Mouse (Mus musculus): ENCODE results near the gene Tnrc6b. TPM values are rescaled to one million over a fixed set of nuclear protein-coding genes. Genes with fewer than 3 reads are reported as not detected.
"Not testable (repeated sequence)": the region's sequence is repeated elsewhere in the genome, so short reads cannot be mapped to it uniquely, and the experiment has no call there.

The Tnrc6b gene
- total RNA-seq, 4 experiments from 2014 or later: 93.3 to 145 (median 128) TPM

DNA sequence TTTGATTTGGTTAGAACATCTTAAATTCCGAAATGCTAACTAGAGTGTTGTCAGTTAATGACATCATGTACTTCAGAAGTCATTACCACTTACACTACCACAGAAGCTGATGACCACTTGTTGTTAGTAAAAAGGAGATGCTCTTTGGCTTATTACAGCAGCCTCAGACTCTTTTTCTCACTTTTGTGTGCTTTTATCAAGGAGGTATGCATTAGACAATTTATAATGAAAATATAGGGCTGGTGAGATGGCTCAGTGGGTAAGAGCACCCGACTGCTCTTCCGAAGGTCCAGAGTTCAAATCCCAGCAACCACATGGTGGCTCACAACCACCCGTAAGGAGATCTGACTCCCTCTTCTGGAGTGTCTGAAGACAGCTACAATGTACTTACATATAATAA lies 24.6 kb downstream of the Tnrc6b start:
- DNase-seq (ENCODE audit: low spot score in 2 of 2): not testable (repeated sequence)

DNA sequence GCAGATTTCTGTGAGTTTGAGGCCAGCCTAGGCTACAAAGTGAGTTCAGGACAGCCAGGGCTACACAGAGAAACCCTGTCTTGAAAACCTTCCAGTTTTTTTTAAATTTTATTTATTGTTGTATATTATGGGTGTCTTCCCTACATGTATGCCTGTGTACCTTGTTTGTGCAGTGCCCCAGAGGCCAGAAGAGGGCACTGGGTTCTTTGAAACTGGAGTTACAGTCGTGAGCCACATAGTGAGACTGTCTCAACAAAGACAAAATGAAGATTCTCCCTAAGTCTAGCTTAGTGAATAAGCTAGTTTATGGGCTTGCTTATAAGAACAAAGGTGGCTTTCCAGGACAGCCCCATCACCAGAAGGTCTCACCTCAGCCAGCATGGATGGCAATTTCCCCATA lies 25.4 kb downstream of the Tnrc6b start:
- no peak for DNase-seq (ENCODE audit: low spot score in 2 of 2)

DNA sequence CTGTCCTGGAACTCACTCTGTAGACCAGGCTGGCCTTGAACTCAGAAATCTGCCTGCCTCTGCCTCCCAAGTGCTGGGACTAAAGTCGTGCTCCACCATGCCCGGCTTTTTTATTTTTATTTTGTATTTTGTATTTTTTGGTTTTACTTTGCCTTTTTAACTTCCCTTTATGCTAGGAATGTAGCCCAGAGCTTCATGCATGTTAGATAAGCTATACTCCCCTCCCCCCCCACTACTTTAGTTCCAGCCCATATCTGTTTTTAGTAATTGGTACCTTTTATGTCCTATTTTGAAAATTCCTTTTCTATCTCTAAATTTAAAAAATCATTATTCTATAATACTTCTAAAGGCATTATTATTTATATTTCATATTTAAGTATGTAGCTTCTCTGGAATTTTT lies 27.1 kb downstream of the Tnrc6b start:
- DNase-seq (ENCODE audit: low spot score in 2 of 2): no peak

DNA sequence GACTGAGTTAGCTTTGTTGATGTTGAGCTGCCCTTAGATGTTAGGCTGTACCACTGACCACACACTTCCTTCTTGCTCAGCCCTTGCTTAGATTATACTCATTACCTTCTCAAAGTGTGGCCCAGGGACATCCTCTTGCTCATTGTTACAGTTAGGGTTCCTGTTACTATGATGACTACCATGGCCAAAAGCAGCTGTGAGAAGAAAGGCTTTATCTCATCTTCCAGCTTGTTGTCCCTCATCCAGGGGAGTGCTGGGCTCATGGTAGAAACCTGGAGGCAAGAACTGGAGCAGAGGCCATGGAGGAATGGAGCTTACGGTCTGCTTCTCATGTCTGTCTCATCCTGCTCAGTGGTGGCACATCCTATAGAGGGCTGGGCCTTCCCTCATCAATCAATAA lies 28.9 kb downstream of the Tnrc6b start:
- no peak for DNase-seq (ENCODE audit: low spot score in 2 of 2)

- no peak for DNase-seq (ENCODE audit: low spot score in 2 of 2)
These were observed 30.7 kb downstream of the Tnrc6b start for GRCm38 (mm10) chr15:80741836-80742235.

- DNase-seq (ENCODE audit: low spot score in 2 of 2): no peak
These were observed 31.9 kb downstream of the Tnrc6b start for GRCm38 (mm10) chr15:80742991-80743474.

DNA sequence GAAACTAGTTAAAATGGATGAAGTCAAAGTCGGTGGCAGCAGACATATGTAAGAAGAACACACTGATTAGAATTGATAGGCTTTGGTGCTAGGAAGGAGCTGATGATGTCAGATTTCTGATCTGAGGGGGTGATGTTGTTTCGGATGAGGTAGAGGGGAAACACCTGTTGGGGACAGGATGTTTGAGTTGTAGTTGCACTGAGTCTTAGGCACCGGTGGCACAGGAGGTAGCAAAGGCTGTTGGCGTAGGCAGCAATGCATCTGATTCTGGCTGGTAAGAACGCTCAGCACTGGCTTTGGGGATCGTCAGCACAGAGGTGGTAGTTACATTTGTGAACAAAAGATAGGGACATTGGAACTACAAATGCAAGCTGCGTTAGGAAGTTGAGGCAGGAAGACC lies 32.5 kb downstream of the Tnrc6b start:
- DNase-seq (ENCODE audit: low spot score in 2 of 2): no peak

GRCm38 (mm10) chr15:80744667-80745422 lies 33.7 kb downstream of the Tnrc6b start:
- no peak for DNase-seq (ENCODE audit: low spot score in 2 of 2)

DNA sequence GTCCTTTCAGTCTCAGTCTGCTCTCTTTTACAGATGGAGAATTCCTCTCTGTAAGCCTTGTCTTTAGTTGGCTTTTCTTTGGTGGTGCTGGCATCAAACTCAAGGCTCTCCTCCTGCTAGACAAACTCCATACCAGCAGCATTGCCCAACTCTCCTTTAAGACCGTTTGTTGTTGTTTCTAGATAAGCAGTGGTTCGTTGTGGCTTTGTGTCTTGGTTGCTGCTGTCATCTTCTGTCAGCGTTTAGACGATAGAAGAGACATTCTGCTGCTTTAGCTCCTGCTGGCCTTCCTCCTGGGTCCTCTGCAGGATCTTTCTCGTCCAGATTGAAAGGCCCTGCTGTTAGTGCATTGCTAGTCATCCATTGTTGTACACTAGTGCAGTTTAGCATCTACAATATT lies 37.9 kb downstream of the Tnrc6b start:
- DNase-seq (ENCODE audit: low spot score in 2 of 2): no peak

DNA sequence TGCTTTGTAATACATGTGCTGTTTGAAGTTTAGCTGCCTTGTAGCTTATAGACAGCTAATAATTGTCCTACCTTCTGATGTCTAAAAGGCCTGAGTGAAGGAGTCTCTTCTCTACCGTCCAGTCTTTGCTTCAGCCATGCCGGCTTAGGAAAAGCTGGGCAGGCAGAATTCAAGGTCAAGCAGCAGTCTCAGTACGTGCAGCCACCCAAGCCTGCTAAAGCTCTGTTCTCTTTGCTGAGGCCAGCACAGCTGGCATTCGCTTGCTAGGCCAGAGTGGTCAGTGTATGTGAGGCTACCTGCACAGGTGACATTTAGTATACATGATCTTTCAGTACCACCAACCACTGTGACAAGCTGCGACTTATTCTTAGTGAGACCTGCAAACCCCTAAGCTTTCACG lies 42.2 kb downstream of the Tnrc6b start:
- DNase-seq (ENCODE audit: low spot score in 2 of 2): no peak

DNA sequence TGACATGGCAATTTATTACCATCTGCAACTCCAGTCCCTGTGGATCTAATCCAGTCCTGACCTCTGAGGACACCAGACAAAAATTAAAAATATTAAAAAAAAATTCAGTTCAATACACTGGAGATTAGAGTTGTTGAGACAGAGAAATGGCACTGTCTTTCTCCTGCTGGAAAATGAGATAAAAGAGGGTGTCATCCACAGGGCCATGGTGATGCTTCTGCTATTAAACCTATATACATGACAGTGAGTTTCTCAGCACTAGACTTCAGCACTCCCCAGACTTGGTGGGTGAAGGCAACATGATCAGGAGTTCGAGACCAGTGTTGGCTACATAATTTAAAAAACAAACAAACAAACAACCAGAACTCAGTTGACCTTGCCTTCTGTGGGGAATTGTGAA lies 43.0 kb downstream of the Tnrc6b start:
- no peak for DNase-seq (ENCODE audit: low spot score in 2 of 2)

GRCm38 (mm10) chr15:80759451-80759850 lies 48.3 kb downstream of the Tnrc6b start:
- no peak for DNase-seq (ENCODE audit: low spot score in 2 of 2)

DNA sequence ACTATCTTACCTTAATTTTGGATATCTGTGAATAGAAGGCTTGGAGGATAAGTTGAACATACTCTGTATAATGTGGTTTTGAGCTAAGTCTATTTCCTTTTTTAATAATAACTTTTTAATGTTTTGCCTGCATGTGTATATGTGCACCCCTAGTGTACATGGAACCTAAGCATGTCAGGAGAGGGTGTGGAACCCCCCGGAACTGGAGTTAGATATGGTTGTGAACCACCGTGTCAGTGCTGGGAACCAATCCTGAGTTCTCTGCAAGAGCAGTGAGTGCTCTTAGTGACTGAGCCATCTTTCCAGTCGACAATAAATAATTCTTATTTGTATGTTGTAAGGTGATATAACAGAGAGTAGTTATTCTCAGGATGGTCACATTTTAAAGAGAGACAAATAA lies 49.4 kb downstream of the Tnrc6b start:
- no peak for DNase-seq (ENCODE audit: low spot score in 2 of 2)

DNA sequence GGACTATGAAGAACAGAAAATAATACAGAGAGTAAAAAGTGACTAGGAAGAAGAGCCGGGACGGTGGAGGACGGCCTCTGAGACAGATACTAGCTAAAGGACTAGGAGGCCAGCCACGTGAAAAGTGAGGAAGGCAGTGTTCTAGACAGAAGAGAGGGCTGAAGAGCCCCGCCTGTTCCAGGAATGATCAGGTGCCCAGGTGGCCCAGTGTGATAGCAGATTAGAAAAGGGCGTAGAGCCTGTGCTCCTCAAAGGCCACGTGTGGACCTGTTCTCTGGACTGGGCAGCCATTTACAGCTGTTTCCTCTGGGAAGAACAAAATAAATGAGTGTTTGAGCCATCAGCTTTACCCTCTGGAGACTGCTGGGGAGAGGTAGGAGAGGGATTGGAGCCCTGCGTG lies 49.8 kb downstream of the Tnrc6b start:
- no peak for DNase-seq (ENCODE audit: low spot score in 2 of 2)

DNA sequence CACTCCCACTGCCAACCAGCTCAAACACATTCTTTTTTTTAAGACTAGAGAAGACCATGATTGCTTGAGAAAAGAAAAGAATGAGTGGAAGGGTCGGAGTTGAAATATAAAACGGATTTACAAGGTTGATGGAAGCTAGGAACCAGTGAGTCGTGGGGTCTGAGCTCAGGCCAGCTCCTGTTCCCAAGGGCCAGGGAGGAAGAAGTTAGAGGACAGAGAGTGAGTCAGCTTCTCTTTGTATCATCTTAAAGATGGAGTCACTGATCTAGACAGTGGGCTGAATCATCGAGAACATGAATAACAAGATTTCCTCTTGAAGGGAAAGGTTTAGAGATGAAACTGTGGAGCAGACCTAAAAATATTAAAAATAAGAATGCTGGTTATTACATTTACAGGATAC lies 51.5 kb downstream of the Tnrc6b start:
- no peak for DNase-seq (ENCODE audit: low spot score in 2 of 2)

- no peak for DNase-seq (ENCODE audit: low spot score in 2 of 2)
These were observed 53.6 kb downstream of the Tnrc6b start for GRCm38 (mm10) chr15:80764666-80765065.

- DNase-seq (ENCODE audit: low spot score in 2 of 2): no peak
These were observed 54.3 kb downstream of the Tnrc6b start for GRCm38 (mm10) chr15:80765381-80765780.

DNA sequence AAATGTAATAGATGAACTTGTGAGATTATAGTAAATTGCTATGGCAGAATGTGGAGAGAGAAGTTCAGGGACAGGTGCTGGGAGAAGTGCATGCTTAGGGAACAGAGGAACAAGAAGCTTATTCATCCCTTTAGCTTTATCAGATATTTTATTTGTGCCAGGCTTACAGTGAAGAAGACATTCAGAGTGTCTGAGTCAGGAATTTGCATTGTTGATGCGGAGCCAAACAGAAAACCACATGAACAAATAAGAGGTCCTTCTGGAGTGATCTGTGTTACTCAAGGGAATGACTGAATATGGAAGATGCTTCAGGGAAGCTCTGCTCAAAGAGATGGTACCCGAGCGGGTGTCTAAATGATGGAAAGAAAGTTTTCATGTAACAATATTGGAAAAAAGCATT lies 57.1 kb downstream of the Tnrc6b start:
- no peak for DNase-seq (ENCODE audit: low spot score in 2 of 2)

DNA sequence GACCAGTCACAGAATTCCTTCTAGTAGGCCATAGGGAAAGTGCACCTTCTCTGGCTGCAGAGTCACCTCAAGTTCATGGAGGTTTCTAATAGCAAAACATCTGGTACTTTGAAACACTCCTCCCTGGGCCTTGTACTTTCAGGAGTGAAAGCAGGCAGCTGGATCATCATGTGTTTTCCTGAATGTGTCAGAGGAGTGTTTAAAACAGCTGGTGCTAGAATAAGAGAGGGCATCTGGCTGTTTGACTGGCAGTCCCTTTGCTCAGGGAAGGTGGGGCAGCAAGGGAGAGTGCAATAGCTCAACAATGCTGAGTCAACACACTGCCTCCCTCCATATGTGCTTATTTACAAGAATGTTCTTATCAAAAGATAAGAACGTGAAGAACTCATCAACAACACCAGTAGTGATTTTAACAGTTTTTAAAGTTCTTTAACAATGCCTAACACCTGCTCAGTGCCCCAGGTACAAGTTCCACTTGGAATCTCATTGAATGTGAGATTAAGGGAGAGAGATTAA lies 60.9 kb downstream of the Tnrc6b start:
- no peak for DNase-seq (ENCODE audit: low spot score in 2 of 2)

DNA sequence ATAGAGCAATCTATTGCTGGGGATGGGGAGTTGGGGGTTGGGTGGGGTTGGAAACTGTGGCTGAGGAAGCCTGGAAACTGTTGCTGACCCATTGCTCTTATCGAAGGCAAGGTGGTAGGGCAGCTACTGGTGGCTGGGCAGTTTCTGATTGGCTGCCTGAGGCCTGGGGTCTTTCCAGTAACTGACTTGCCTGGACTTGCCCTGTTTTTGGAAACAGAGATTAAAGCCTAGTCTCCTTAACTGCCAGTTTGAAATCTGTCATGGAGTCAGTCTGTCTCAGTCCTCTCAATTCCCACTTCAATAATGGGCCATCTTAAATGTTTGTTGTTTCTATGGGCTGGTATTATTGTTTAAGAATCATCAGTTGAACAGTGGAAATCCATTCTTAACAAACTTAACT lies 63.6 kb downstream of the Tnrc6b start:
- DNase-seq (ENCODE audit: low spot score in 2 of 2): no peak

DNA sequence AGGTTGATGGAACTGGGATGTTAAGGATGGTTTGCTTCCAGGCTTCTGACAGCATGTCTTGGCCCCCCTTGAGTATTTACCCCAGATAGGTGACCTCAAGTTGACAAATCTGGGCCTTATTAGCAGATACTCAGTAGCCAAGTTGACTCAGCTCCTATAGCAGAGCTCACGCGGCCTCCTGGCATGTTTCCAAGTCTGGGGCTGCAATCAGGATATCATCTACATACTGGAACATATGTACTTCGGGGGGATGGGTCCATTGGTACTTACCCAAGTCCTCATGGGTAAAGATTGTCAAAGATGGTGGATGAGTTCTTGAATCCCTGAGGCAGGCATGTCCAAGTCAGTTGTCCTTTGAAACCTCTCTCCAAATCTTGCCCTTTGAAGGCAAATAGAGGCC lies 67.9 kb downstream of the Tnrc6b start:
- no peak for DNase-seq (ENCODE audit: low spot score in 2 of 2)

DNA sequence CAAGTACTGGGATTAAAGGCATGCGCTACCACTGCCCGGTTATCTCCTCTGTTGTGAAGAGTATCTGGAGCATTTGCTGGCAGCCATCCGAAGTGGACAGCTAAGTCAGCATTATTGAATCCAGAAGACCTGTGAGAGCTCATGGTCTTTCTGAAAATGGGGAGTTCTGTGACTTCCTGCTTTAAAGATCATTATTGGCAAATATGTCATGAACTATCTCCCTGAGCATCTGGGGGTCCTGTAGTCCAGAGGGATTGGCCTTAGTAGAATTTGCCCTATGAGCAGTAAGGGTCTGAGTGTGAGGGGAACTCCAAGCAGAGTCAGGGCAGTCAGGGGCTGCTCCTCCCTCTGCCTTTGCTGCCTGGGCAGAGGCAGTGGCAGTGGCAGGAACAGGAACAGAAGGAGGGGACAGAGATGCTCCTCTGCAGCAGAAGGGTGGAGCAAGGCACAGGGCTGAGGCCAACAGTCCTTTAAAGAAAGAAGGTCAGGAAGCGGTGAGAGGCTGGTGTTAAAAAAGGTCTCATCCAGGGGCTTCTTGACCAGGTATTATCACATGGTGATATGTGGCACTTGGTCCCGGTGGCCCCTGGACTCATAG lies 69.1 kb downstream of the Tnrc6b start:
- no peak for DNase-seq (ENCODE audit: low spot score in 2 of 2)

- no peak for DNase-seq (ENCODE audit: low spot score in 2 of 2)
These were observed 70.2 kb downstream of the Tnrc6b start for GRCm38 (mm10) chr15:80781218-80781806.

Measured in layer of hippocampus, adult 8-10 months (tissue).